Mouse (Mus musculus) lung, postnatal 36 days (tissue): ENCODE measurements at regions not wholly inside any gene's neighbourhood (a gene's known extent, or its start where the extent isn't known, plus 50 kb on each side); places are given as distances from the start of the nearest gene placed in this dataset.

ENCODE experiments used
- DNase-seq: peaks from one replicate; pipeline ENCODE4 v3.0.0; 2022; ENCODE audit warnings: mixed read lengths

DNA sequence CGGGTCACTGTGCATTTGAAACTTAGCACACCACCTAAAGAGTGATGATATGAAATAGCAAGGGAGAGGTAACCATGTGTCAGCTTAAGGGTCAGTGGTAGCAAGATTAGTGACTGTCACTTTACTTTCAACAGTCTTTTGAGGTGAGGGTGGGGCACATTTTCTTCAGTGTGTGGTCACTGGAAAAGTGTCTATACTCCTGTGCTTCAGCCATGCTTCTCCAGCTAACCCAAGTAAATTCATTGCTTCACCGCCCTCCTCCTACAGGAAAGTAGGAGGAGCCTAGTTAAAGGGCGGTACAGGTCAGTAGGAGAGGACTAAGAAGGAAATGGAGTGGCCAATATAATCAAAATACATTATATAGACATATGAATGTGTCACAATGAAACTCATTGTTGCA, 55.7 kb upstream of the Mef2a start:
- DNase-seq = no peak

- DNase-seq = no peak
These were observed 53.4 kb upstream of the Mef2a start for GRCm38 (mm10) chr7:67426076-67426475.

DNA sequence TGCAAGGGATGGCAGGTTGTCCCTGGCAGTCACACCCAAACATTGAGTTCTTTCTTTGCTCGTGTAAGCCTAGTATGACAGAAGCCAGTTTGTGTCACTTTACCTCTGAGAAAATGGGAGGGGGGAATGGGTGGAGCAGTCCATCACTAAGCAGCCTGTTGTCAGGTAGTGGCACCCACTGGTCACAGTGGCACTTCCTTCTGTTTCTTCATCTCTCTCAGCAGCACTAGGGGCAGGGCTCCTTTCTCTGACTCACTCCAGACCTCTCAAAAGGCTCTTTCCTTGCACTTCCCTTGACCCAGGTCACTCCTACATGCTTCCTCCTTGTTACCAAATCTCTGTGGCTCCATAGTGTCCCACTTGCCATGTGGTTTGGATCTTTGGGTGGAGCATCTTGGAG, 52.9 kb upstream of the Mef2a start:
- peak; percentile 62 for DNase-seq

GRCm38 (mm10) chr7:67424810-67425485, 52.3 kb upstream of the Mef2a start:
- DNase-seq = peak; percentile 66
